Mouse (Mus musculus) liver, adult 2 months (tissue): ENCODE measurements at regions not wholly inside any gene's neighbourhood (a gene's known extent, or its start where the extent isn't known, plus 50 kb on each side); places are given as distances from the start of the nearest gene placed in this dataset.

Experiments used
- DNase-seq: peaks from one replicate; pipeline ENCODE4 v3.0.0-alpha.2; 2011; ENCODE audit warnings: low read depth, low spot score; ENCODE audit errors: extremely low read depth
- H3K27ac ChIP-seq: fragments of 200-500 bp; replicated peaks from 2 replicates; pipeline ENCODE4 v1.5.1; 2012; ENCODE audit warnings: low read depth, mild to moderate bottlenecking, control low read depth, inconsistent platforms, low read length; ENCODE audit not compliant: insufficient read depth
- H3K27me3 ChIP-seq: fragments of 200-500 bp; 2 replicates; pipeline ENCODE4 v1.6.1; 2012; ENCODE audit warnings: mild to moderate bottlenecking, moderate library complexity, low read length, inconsistent platforms; ENCODE audit not compliant: control insufficient read depth, insufficient read depth
- H3K36me3 ChIP-seq: fragments of 200-500 bp; 2 replicates; pipeline ENCODE4 v1.6.1; 2012; ENCODE audit warnings: low read length, inconsistent platforms; ENCODE audit not compliant: control insufficient read depth, insufficient read depth
- H3K4me1 ChIP-seq: fragments of 200-500 bp; 2 replicates; pipeline ENCODE4 v1.6.1; 2011; ENCODE audit warnings: low read length; ENCODE audit not compliant: control insufficient read depth, insufficient read depth
- H3K4me3 ChIP-seq: fragments of 200-500 bp; 2 replicates; pipeline ENCODE4 v1.5.1; 2011; ENCODE audit warnings: low read depth, mild to moderate bottlenecking, control low read depth, low read length, moderate library complexity; ENCODE audit not compliant: insufficient read depth
- H3K79me2 ChIP-seq: fragments of 200-500 bp; 2 replicates; pipeline ENCODE4 v1.6.1; 2012; ENCODE audit warnings: inconsistent platforms, mild to moderate bottlenecking, low read length, moderate library complexity; ENCODE audit not compliant: control insufficient read depth, insufficient read depth
- H3K9ac ChIP-seq: fragments of 200-500 bp; 2 replicates; pipeline ENCODE4 v1.6.1; 2012; ENCODE audit warnings: low read depth, mild to moderate bottlenecking, control low read depth, inconsistent platforms, low read length
- CTCF ChIP-seq: fragments of 200-500 bp; IDR thresholded peaks from 2 replicates; pipeline ENCODE4 v1.5.1; 2011; ENCODE audit warnings: low read depth, low read length, control low read depth
- POLR2A ChIP-seq: fragments of 200-500 bp; IDR thresholded peaks from 2 replicates; pipeline ENCODE4 v1.6.1; 2011; ENCODE audit warnings: low read length, control low read depth; ENCODE audit not compliant: insufficient read depth; ENCODE audit errors: extremely low read depth
- WGBS: fragments of 180-500 bp; shearing (Covaris S2); methylation state at CpG from one replicate; pipeline ENCODE4 v1.1.7; 2018; 5-methylcytosine and 5-hydroxymethylcytosine counted together

GRCm38 (mm10) chr4:62856406-62856805 lies 109.0 kb upstream of the Zfp618 start:
- no peak for DNase-seq
- no peak overlapping the region for H3K4me3 ChIP-seq
- no peaks in the 10 kb centered on the region for H3K4me1 ChIP-seq
- no peaks in the 10 kb centered on the region for H3K79me2 ChIP-seq
- H3K27ac ChIP-seq: no peak overlapping the region
- no peak for TF ChIP-seq POLR2A
- no peak for TF ChIP-seq CTCF
- WGBS: 85% methylated on average over 3 of the region's 3 CpGs
- no peaks in the 10 kb centered on the region for H3K36me3 ChIP-seq
- no peaks in the 10 kb centered on the region for H3K27me3 ChIP-seq
- H3K9ac ChIP-seq: no peak overlapping the region

- Histone ChIP-seq H3K27me3 (no peaks in the 10 kb centered on the region), H3K9ac (no peak overlapping the region), H3K36me3 (no peaks in the 10 kb centered on the region), H3K27ac (no peak overlapping the region), H3K4me3 (no peak overlapping the region), H3K4me1 (no peaks in the 10 kb centered on the region), H3K79me2 (no peaks in the 10 kb centered on the region)
- TF ChIP-seq POLR2A (no peak), CTCF (no peak)
- DNase-seq: no peak
- WGBS: 77% methylated on average over 3 of the region's 3 CpGs
These were observed 102.6 kb upstream of the Zfp618 start for GRCm38 (mm10) chr4:62862756-62863155.

- Histone ChIP-seq H3K27me3 (no peaks in the 10 kb centered on the region), H3K79me2 (no peaks in the 10 kb centered on the region), H3K9ac (no peak overlapping the region), H3K36me3 (no peaks in the 10 kb centered on the region), H3K27ac (no peak overlapping the region), H3K4me1 (no peaks in the 10 kb centered on the region), H3K4me3 (no peak overlapping the region)
- 65% methylated on average over 14 of the region's 14 CpGs for WGBS
- TF ChIP-seq POLR2A: no peak
- no peak for TF ChIP-seq CTCF
- no peak for DNase-seq
These were observed 94.9 kb upstream of the Zfp618 start for GRCm38 (mm10) chr4:62870391-62870983.

GRCm38 (mm10) chr4:62872562-62872961 lies 92.8 kb upstream of the Zfp618 start:
- 82% methylated on average over 10 of the region's 10 CpGs for WGBS
- H3K4me3 ChIP-seq: no peak overlapping the region
- TF ChIP-seq CTCF: no peak
- TF ChIP-seq POLR2A: no peak
- H3K27me3 ChIP-seq: no peaks in the 10 kb centered on the region
- DNase-seq: no peak
- no peaks in the 10 kb centered on the region for H3K79me2 ChIP-seq
- no peaks in the 10 kb centered on the region for H3K36me3 ChIP-seq
- H3K27ac ChIP-seq: no peak overlapping the region
- no peaks in the 10 kb centered on the region for H3K4me1 ChIP-seq
- H3K9ac ChIP-seq: no peak overlapping the region

- Histone ChIP-seq H3K4me1 (no peaks in the 10 kb centered on the region), H3K9ac (no peak overlapping the region), H3K36me3 (no peaks in the 10 kb centered on the region), H3K27ac (no peak overlapping the region), H3K4me3 (no peak overlapping the region), H3K79me2 (no peaks in the 10 kb centered on the region), H3K27me3 (no peaks in the 10 kb centered on the region)
- TF ChIP-seq CTCF (no peak), POLR2A (no peak)
- WGBS: 79% methylated on average over 12 of the region's 12 CpGs
- no peak for DNase-seq
These were observed 91.4 kb upstream of the Zfp618 start for GRCm38 (mm10) chr4:62873986-62874385.

- H3K36me3 ChIP-seq: no peaks in the 10 kb centered on the region
- no peaks in the 10 kb centered on the region for H3K79me2 ChIP-seq
- WGBS: 90% methylated on average over 7 of the region's 7 CpGs
- DNase-seq: no peak
- H3K9ac ChIP-seq: no peak overlapping the region
- TF ChIP-seq POLR2A (no peak), CTCF (no peak)
- no peaks in the 10 kb centered on the region for H3K27me3 ChIP-seq
- no peak overlapping the region for H3K27ac ChIP-seq
- no peak overlapping the region for H3K4me3 ChIP-seq
- no peaks in the 10 kb centered on the region for H3K4me1 ChIP-seq
These were observed 87.3 kb upstream of the Zfp618 start for GRCm38 (mm10) chr4:62878063-62878462.
